Mouse (Mus musculus) liver, adult 2 months (tissue): ENCODE data around the gene Ppp4r2. TPM values are rescaled to one million over a fixed set of nuclear protein-coding genes. Genes with fewer than 3 reads are reported as not detected.

Experiments
- DNase-seq: peaks from one replicate; pipeline ENCODE4 v3.0.0-alpha.2; 2011; ENCODE audit warnings: low read depth, low spot score; ENCODE audit errors: extremely low read depth
- H3K27ac ChIP-seq: fragments of 200-500 bp; replicated peaks from 2 replicates; pipeline ENCODE4 v1.5.1; 2012; ENCODE audit warnings: low read depth, mild to moderate bottlenecking, control low read depth, inconsistent platforms, low read length; ENCODE audit not compliant: insufficient read depth
- H3K27me3 ChIP-seq: fragments of 200-500 bp; 2 replicates; pipeline ENCODE4 v1.6.1; 2012; ENCODE audit warnings: mild to moderate bottlenecking, moderate library complexity, low read length, inconsistent platforms; ENCODE audit not compliant: control insufficient read depth, insufficient read depth
- H3K36me3 ChIP-seq: fragments of 200-500 bp; 2 replicates; pipeline ENCODE4 v1.6.1; 2012; ENCODE audit warnings: low read length, inconsistent platforms; ENCODE audit not compliant: control insufficient read depth, insufficient read depth
- H3K4me1 ChIP-seq: fragments of 200-500 bp; 2 replicates; pipeline ENCODE4 v1.6.1; 2011; ENCODE audit warnings: low read length; ENCODE audit not compliant: control insufficient read depth, insufficient read depth
- H3K4me3 ChIP-seq: fragments of 200-500 bp; 2 replicates; pipeline ENCODE4 v1.5.1; 2011; ENCODE audit warnings: low read depth, mild to moderate bottlenecking, control low read depth, low read length, moderate library complexity; ENCODE audit not compliant: insufficient read depth
- H3K79me2 ChIP-seq: fragments of 200-500 bp; 2 replicates; pipeline ENCODE4 v1.6.1; 2012; ENCODE audit warnings: inconsistent platforms, mild to moderate bottlenecking, low read length, moderate library complexity; ENCODE audit not compliant: control insufficient read depth, insufficient read depth
- H3K9ac ChIP-seq: fragments of 200-500 bp; 2 replicates; pipeline ENCODE4 v1.6.1; 2012; ENCODE audit warnings: low read depth, mild to moderate bottlenecking, control low read depth, inconsistent platforms, low read length
- CTCF ChIP-seq: fragments of 200-500 bp; IDR thresholded peaks from 2 replicates; pipeline ENCODE4 v1.5.1; 2011; ENCODE audit warnings: low read depth, low read length, control low read depth
- POLR2A ChIP-seq: fragments of 200-500 bp; IDR thresholded peaks from 2 replicates; pipeline ENCODE4 v1.6.1; 2011; ENCODE audit warnings: low read length, control low read depth; ENCODE audit not compliant: insufficient read depth; ENCODE audit errors: extremely low read depth
- WGBS: fragments of 180-500 bp; shearing (Covaris S2); methylation state at CpG from one replicate; pipeline ENCODE4 v1.1.7; 2018; 5-methylcytosine and 5-hydroxymethylcytosine counted together
- polyA plus RNA-seq: library from polyadenylated mRNA; depleted of rRNA; stranded (reverse); fragments of >200 nt; gene quantifications from 2 replicates; pipeline ENCODE4 v1.2.3, GENCODE M21; 2012
- total RNA-seq: library from RNA; depleted of rRNA; stranded (reverse); fragments of >200 nt; gene quantifications from 2 replicates; pipeline ENCODE4 v1.2.3, GENCODE M21; 2014

Ppp4r2 gene
- total and polyA plus RNA-seq, 2 experiments = 10.6 to 27.4 TPM

DNA sequence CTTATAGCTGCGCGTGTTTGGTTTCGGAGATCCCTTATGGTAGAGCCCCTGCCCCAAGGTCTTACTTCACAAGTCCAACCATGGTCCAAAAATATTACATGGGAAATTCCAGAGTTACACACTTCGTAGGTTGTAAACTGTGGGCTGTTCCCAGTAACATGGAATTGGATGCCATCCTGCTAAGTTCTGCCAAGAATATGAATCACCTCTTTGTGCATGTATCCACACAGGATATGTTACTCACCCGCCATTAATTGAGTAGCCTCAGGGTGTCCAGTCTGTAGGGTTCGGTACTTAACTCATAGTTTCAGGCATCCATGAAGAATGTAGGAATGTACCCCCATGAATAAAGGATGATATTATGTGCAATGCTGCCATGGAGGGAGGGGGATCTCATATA is 34.1 kb upstream of the Ppp4r2 start:
- no peak overlapping the region for H3K4me3 ChIP-seq
- H3K36me3 ChIP-seq = no peaks in the 10 kb centered on the region
- 95% methylated on average over 6 of the region's 6 CpGs for WGBS
- H3K27me3 ChIP-seq = no peaks in the 10 kb centered on the region
- no peak for TF ChIP-seq CTCF
- TF ChIP-seq POLR2A = no peak
- no peaks in the 10 kb centered on the region for H3K79me2 ChIP-seq
- no peaks in the 10 kb centered on the region for H3K4me1 ChIP-seq
- no peak overlapping the region for H3K9ac ChIP-seq
- H3K27ac ChIP-seq = no peak overlapping the region
- no peak for DNase-seq

DNA sequence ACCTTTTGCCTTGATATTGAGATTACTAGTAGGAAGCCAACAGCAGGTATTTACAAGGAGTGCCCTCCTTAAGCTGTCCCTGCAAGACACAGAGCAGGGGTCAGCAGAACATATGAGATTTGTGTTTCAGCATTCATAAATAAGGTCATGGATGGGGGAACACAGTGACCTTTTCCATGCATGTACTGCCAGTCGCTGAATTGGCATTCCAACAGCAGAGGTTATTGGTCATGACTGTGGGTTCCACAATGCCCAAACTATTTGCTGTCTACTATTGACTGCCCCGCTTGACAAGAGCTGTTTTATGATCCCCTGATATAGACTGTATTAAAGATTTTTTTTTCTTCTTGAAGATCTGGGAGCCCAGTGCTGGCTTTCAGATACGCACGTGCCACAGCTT is 33.7 kb upstream of the Ppp4r2 start:
- Histone ChIP-seq H3K27me3 (no peaks in the 10 kb centered on the region), H3K4me3 (no peak overlapping the region), H3K4me1 (no peaks in the 10 kb centered on the region), H3K79me2 (no peaks in the 10 kb centered on the region), H3K27ac (no peak overlapping the region), H3K36me3 (no peaks in the 10 kb centered on the region), H3K9ac (no peak overlapping the region)
- TF ChIP-seq POLR2A (no peak), CTCF (no peak)
- DNase-seq = no peak
- WGBS = 91% methylated on average over 4 of the region's 4 CpGs

DNA sequence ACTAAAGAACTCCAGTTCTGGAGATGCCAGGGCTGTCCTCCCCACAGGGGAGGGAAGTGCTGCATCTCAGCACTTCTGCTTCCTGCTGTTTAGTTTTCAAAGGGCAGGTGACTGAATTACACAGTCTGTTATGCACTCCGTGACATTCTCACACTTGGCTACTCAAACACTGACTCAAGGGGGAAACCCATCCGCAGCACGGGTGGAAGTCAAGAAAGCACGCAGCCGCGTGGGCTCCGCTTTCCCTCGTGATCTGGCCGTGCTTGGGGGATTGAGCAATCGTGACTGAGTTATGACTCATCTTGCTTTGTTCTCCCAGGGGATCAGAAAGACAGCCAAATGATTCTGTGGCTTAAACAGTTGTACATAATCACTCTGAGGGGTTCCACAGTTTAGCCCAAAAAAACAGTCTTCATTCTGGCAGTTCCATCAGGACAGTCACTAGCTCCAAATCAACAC is 32.9 kb upstream of the Ppp4r2 start:
- H3K27ac ChIP-seq = no peak overlapping the region
- H3K27me3 ChIP-seq = no peaks in the 10 kb centered on the region
- 36% methylated on average over 10 of the region's 10 CpGs for WGBS
- H3K79me2 ChIP-seq = no peaks in the 10 kb centered on the region
- H3K4me1 ChIP-seq = no peaks in the 10 kb centered on the region
- TF ChIP-seq POLR2A (no peak), CTCF (no peak)
- DNase-seq = peak; percentile 1
- H3K36me3 ChIP-seq = no peaks in the 10 kb centered on the region
- H3K9ac ChIP-seq = no peak overlapping the region
- H3K4me3 ChIP-seq = no peak overlapping the region

GRCm38 (mm10) chr6:100802381-100803083 is 30.9 kb upstream of the Ppp4r2 start:
- no peak for DNase-seq
- H3K36me3 ChIP-seq = no peaks in the 10 kb centered on the region
- TF ChIP-seq CTCF (no peak), POLR2A (no peak)
- no peak overlapping the region for H3K9ac ChIP-seq
- H3K4me3 ChIP-seq = no peak overlapping the region
- no peaks in the 10 kb centered on the region for H3K79me2 ChIP-seq
- no peaks in the 10 kb centered on the region for H3K4me1 ChIP-seq
- no peaks in the 10 kb centered on the region for H3K27me3 ChIP-seq
- no peak overlapping the region for H3K27ac ChIP-seq
- WGBS = 69% methylated on average over 13 of the region's 13 CpGs

- H3K4me1 ChIP-seq = no peaks in the 10 kb centered on the region
- 83% methylated on average over 3 of the region's 3 CpGs for WGBS
- H3K27me3 ChIP-seq = no peaks in the 10 kb centered on the region
- no peak for TF ChIP-seq POLR2A
- no peak for TF ChIP-seq CTCF
- H3K27ac ChIP-seq = no peak overlapping the region
- H3K9ac ChIP-seq = no peak overlapping the region
- no peak for DNase-seq
- no peaks in the 10 kb centered on the region for H3K79me2 ChIP-seq
- H3K36me3 ChIP-seq = no peaks in the 10 kb centered on the region
- H3K4me3 ChIP-seq = no peak overlapping the region
Observed at GRCm38 (mm10) chr6:100803250-100803649, 30.2 kb upstream of the Ppp4r2 start.

GRCm38 (mm10) chr6:100807187-100807586 is 26.2 kb upstream of the Ppp4r2 start:
- no peak overlapping the region for H3K27ac ChIP-seq
- H3K36me3 ChIP-seq = no peaks in the 10 kb centered on the region
- no peak for TF ChIP-seq CTCF
- TF ChIP-seq POLR2A = no peak
- H3K27me3 ChIP-seq = no peaks in the 10 kb centered on the region
- no peak overlapping the region for H3K9ac ChIP-seq
- no peak overlapping the region for H3K4me3 ChIP-seq
- H3K79me2 ChIP-seq = no peaks in the 10 kb centered on the region
- 95% methylated on average over 9 of the region's 9 CpGs for WGBS
- no peak for DNase-seq
- no peaks in the 10 kb centered on the region for H3K4me1 ChIP-seq
